Mouse (Mus musculus) CH12.LX (cell line): ENCODE results near the gene Lif. TPM values are rescaled to one million over a fixed set of nuclear protein-coding genes. Genes with fewer than 3 reads are reported as not detected.

Source experiments
- DNase-seq: peaks from one replicate; pipeline ENCODE4 v3.0.0-alpha.2; 2013; ENCODE audit errors: extremely low read depth
- H3K27ac ChIP-seq: 2 replicates; pipeline ENCODE4 v1.5.1; 2012; ENCODE audit warnings: low read depth, mild to moderate bottlenecking, control low read depth, moderate library complexity; ENCODE audit not compliant: insufficient read depth
- H3K27me3 ChIP-seq: replicated peaks from 2 replicates; pipeline ENCODE3; 2012; ENCODE audit warnings: inconsistent platforms
- H3K36me3 ChIP-seq, 2 experiments: replicated peaks in 1 of 2; 2 replicates each; pipeline versions ENCODE3 to v1.6.1; 2012; ENCODE audit warnings: inconsistent platforms in 1 of 2, low read length in 1 of 2, mild to moderate bottlenecking in 1 of 2, mixed read lengths in 1 of 2, moderate library complexity in 1 of 2; ENCODE audit not compliant: control insufficient read depth in 1 of 2, insufficient read depth in 1 of 2
- H3K4me1 ChIP-seq, 2 experiments: 2 replicates each; pipeline ENCODE4 v1.6.1; 2012; ENCODE audit warnings: inconsistent platforms in 1 of 2, moderate library complexity in 1 of 2; ENCODE audit not compliant: insufficient read depth in 2 of 2, control insufficient read depth in 1 of 2
- H3K4me2 ChIP-seq: 2 replicates; pipeline ENCODE4 v1.6.1; 2012; ENCODE audit warnings: low read depth, mild to moderate bottlenecking, control low read depth; ENCODE audit not compliant: poor library complexity, insufficient read depth, severe bottlenecking
- H3K4me3 ChIP-seq, 3 experiments: fragments of 150-350 bp in 1 of 3; sonication (generic) in 1 of 3; replicated peaks in 1 of 3; 2 replicates each; pipeline versions ENCODE3 to v1.5.1; 2011 to 2012; ENCODE audit warnings: low read depth in 2 of 3, low read length in 2 of 3, mild to moderate bottlenecking in 2 of 3, moderate library complexity in 2 of 3, control low read depth in 1 of 3, improper control_type of control experiment in 1 of 3, inconsistent platforms in 1 of 3, mixed read lengths in 1 of 3; ENCODE audit not compliant: poor library complexity in 1 of 3
- H3K79me2 ChIP-seq: replicated peaks from 2 replicates; pipeline ENCODE4 v1.6.1; 2012; ENCODE audit warnings: mild to moderate bottlenecking, moderate library complexity; ENCODE audit not compliant: control insufficient read depth, poor library complexity, insufficient read depth, severe bottlenecking; ENCODE audit errors: extremely low read depth
- H3K9ac ChIP-seq: 2 replicates; pipeline ENCODE4 v1.6.1; 2012; ENCODE audit warnings: low read depth, mild to moderate bottlenecking, control low read depth, moderate library complexity; ENCODE audit not compliant: insufficient read depth
- H3K9me3 ChIP-seq: replicated peaks from 2 replicates; pipeline ENCODE3; 2012; ENCODE audit warnings: low read length, inconsistent platforms, mixed read lengths
- BHLHE40 ChIP-seq: IDR thresholded peaks from 2 replicates; pipeline ENCODE4 v1.6.1; 2011; ENCODE audit warnings: mild to moderate bottlenecking, low read depth, low read length, improper control_type of control experiment
- CHD1 ChIP-seq: IDR thresholded peaks from 2 replicates; pipeline ENCODE4 v1.6.1; 2012; ENCODE audit warnings: low read depth, low read length, improper control_type of control experiment, inconsistent platforms
- CTCF ChIP-seq, 2 experiments: IDR thresholded peaks in 1 of 2; conservative IDR thresholded peaks in 1 of 2; 2 replicates each; pipeline ENCODE4 v1.5.1; 2011 to 2012; ENCODE audit warnings: low read depth in 2 of 2, low read length in 2 of 2, improper control_type of control experiment in 1 of 2, inconsistent platforms in 1 of 2, mild to moderate bottlenecking in 1 of 2, moderate library complexity in 1 of 2
- E2F4 ChIP-seq: IDR thresholded peaks from 2 replicates; pipeline ENCODE4 v1.6.1; 2011; ENCODE audit warnings: low read depth, low read length, improper control_type of control experiment; ENCODE audit not compliant: insufficient replicate concordance
- ETS1 ChIP-seq: conservative IDR thresholded peaks from 2 replicates; pipeline ENCODE4 v1.6.1; 2012; ENCODE audit warnings: low read depth, mild to moderate bottlenecking, inconsistent platforms, low read length, improper control_type of control experiment, moderate library complexity
- JUN ChIP-seq: IDR thresholded peaks from 2 replicates; pipeline ENCODE4 v1.6.1; 2011; ENCODE audit warnings: low read depth, mild to moderate bottlenecking, low read length, improper control_type of control experiment, moderate library complexity; ENCODE audit not compliant: insufficient read depth
- JUND ChIP-seq: conservative IDR thresholded peaks from 2 replicates; pipeline ENCODE4 v1.6.1; 2011; ENCODE audit warnings: low read depth, low read length, improper control_type of control experiment
- MAFK ChIP-seq: IDR thresholded peaks from 2 replicates; pipeline ENCODE4 v1.6.1; 2011; ENCODE audit warnings: low read length, improper control_type of control experiment; ENCODE audit not compliant: insufficient replicate concordance
- MAX ChIP-seq: IDR thresholded peaks from 2 replicates; pipeline ENCODE4 v1.6.1; 2011; ENCODE audit warnings: low read length, improper control_type of control experiment
- MEF2A ChIP-seq: IDR thresholded peaks from 2 replicates; pipeline ENCODE4 v1.6.1; 2014; ENCODE audit warnings: low read depth, mild to moderate bottlenecking, inconsistent platforms, low read length, improper control_type of control experiment, borderline replicate concordance
- MXI1 ChIP-seq: IDR thresholded peaks from 2 replicates; pipeline ENCODE4 v1.6.1; 2011; ENCODE audit warnings: mild to moderate bottlenecking, low read depth, low read length, improper control_type of control experiment
- NELFE ChIP-seq: IDR thresholded peaks from 2 replicates; pipeline ENCODE4 v1.6.1; 2011; ENCODE audit warnings: low read depth, low read length, improper control_type of control experiment
- NRF1 ChIP-seq: IDR thresholded peaks from 2 replicates; pipeline ENCODE4 v1.6.1; 2014; ENCODE audit warnings: low read depth, mild to moderate bottlenecking, inconsistent platforms, low read length, improper control_type of control experiment, moderate library complexity
- PAX5 ChIP-seq: IDR thresholded peaks from 2 replicates; pipeline ENCODE4 v1.6.1; 2012; ENCODE audit warnings: low read length, inconsistent platforms, mixed read lengths
- POLR2A ChIP-seq: IDR thresholded peaks from 2 replicates; pipeline ENCODE4 v1.6.1; 2011; ENCODE audit warnings: low read depth, mild to moderate bottlenecking, improper control_type of control experiment, low read length
- POLR2AphosphoS2 ChIP-seq: IDR thresholded peaks from 2 replicates; pipeline ENCODE4 v1.6.1; 2011; ENCODE audit warnings: low read depth, low read length, improper control_type of control experiment
- RAD21 ChIP-seq: IDR thresholded peaks from 2 replicates; pipeline ENCODE4 v1.6.1; 2011; ENCODE audit warnings: low read depth, mild to moderate bottlenecking, low read length, improper control_type of control experiment, moderate library complexity
- SMC3 ChIP-seq: IDR thresholded peaks from 2 replicates; pipeline ENCODE4 v1.6.1; 2011; ENCODE audit warnings: low read depth, low read length, improper control_type of control experiment
- TBP ChIP-seq: conservative IDR thresholded peaks from 2 replicates; pipeline ENCODE4 v1.6.1; 2011; ENCODE audit warnings: low read depth, low read length, improper control_type of control experiment
- UBTF ChIP-seq: IDR thresholded peaks from 2 replicates; pipeline ENCODE4 v1.6.1; 2012; ENCODE audit warnings: low read depth, mild to moderate bottlenecking, inconsistent platforms, low read length, improper control_type of control experiment, moderate library complexity
- USF1 ChIP-seq: IDR thresholded peaks from 2 replicates; pipeline ENCODE4 v1.6.1; 2014; ENCODE audit warnings: low read depth, mild to moderate bottlenecking, inconsistent platforms, low read length, improper control_type of control experiment
- ZC3H11A ChIP-seq: IDR thresholded peaks from 2 replicates; pipeline ENCODE4 v1.6.1; 2012; ENCODE audit warnings: low read depth, mild to moderate bottlenecking, inconsistent platforms, low read length, improper control_type of control experiment
- ZKSCAN1 ChIP-seq: IDR thresholded peaks from 2 replicates; pipeline ENCODE4 v1.6.1; 2012; ENCODE audit warnings: low read depth, inconsistent platforms, low read length, improper control_type of control experiment, borderline replicate concordance
- dilution Hi-C: fragments of 300-500 bp; cut with MboI; formaldehyde crosslinking; loops from 2 replicates; pipeline ENCODE4 v1.14.3; 2020; ENCODE audit warnings: low sequenced_read_pairs; ENCODE audit not compliant: extremely low pct_unique_long_range_greater_than_20kb, extremely low pct_ligation_motif_present
- in situ Hi-C: fragments of 300-500 bp; cut with MboI; formaldehyde crosslinking; loops from 3 replicates; pipeline ENCODE4 v1.14.3; 2019; ENCODE audit warnings: low sequenced_read_pairs, low pct_ligation_motif_present, low pct_unique_long_range_greater_than_20kb, mixed read lengths
- polyA plus RNA-seq: library from polyadenylated mRNA; unstranded; fragments of >175 nt; gene quantifications from 2 replicates; pipeline ENCODE4 v1.2.1, GENCODE M21; 2012; ENCODE audit warnings: low read depth; ENCODE audit not compliant: insufficient read length
- total RNA-seq, 2 experiments: library from RNA; depleted of rRNA; stranded (reverse); fragments of 300-350 nt in 1 of 2; fragments of >200 nt in 1 of 2; gene quantifications; 2 replicates each; pipeline ENCODE4 v1.2.3; 2012 to 2014

Lif gene
- total RNA-seq (2012; rRNA removed) (0.42 and 1.8 TPM in 2 replicates), total RNA-seq (2014; rRNA removed) (0.05 and 0.15 TPM in 2 replicates), polyA plus RNA-seq (0.07 and 0.17 TPM in 2 replicates)

DNA sequence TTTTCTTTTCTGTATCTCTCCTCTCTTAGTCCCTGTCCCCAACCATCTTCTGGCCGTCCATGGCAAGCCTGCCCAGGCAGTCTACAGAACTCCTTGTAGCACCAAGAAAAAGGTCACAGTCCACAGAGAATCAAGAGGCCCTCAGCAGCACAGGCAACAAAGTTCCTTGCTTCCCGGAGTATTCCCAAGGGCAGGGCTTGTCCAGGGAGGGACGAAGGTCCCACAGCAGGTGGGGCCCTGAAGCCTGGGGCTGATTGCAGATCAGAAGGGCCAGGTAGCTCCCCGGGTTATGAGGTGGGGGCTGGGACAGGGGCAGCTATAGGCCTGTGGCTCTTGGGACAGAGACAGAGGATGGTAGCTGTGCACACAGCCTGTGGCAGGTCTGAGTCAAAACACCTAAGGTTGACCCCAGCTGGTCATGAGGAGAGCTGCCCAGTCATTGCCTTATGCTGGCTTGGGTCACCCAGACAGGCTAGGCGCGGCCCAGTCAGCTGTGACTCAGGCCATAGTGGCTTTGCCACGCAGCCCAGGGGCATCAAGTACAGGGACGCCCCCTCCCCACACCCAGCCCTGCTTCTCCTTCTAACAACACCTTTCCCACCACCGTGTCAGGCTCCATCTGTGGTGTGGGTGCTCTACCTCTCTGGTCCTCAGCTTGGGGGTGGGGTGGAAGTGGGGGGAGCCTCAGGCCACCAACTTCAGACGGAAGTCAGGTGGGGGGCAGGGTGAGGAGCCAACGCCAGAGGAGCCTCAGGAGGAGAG is at the start of gene Lif:
Gene Lif (plus strand): TSS at position 712 of the 762 bp plus-strand sequence.
- H3K36me3 ChIP-seq, result no peaks in the 10 kb centered on the region
- H3K79me2 ChIP-seq, result no peaks in the 10 kb centered on the region
- no peak within 1 kb of the TSS for H3K27ac ChIP-seq
- H3K4me3 ChIP-seq, result no peak within 1 kb of the TSS
- in situ Hi-C loops, result loop anchor here (5.0 to 25.0 kb wide), 3 partner anchors 35 to 580 kb away; partner anchors contain the start of gene Nf2
- no peak within 1 kb of the TSS for H3K4me2 ChIP-seq
- H3K27me3 ChIP-seq, result no peaks in the 10 kb centered on the region
- dilution Hi-C loops, result no loop called here
- no peak for DNase-seq
- H3K4me1 ChIP-seq, result peaks cover 19 to 43% of the 10 kb centered on the region in 2 experiments
- H3K9ac ChIP-seq, result no peak within 1 kb of the TSS
- H3K9me3 ChIP-seq, result no peaks in the 10 kb centered on the region
- peak; percentile 17 for TF ChIP-seq SMC3
- TF ChIP-seq CHD1, result no peak
- no peak for TF ChIP-seq UBTF
- no peak; the same call in 1 of the 2 replicates for TF ChIP-seq RAD21
- no peak for TF ChIP-seq JUND
- TF ChIP-seq MXI1, result no peak

DNA sequence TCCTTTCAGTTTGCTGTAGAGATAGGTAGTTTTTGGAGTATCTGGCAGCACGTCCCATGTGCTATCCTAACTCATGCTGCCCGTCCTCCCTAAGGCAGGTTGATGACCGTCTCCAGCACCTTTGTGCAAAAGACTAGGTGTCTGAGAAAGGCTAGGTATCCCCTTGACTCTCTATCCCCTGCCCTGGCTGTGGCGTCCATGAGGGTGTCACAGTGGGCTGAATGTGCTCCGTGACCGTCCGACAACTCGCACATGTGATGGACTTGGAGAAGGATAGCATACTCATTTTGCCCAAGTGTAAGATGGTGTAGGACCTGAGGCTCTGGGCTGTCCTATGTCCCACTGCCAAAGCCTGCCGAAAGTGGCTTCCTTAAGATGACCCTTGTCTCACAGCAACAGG is 49.7 kb upstream of the Lif start:
- Histone ChIP-seq H3K9me3 (no peaks in the 10 kb centered on the region), H3K4me2 (no peak overlapping the region), H3K79me2 (no peaks in the 10 kb centered on the region; the same call in 1 of the 2 replicates), H3K27me3 (no peaks in the 10 kb centered on the region)
- in situ Hi-C loops, result loop anchor here (5.0 kb wide), 1 partner anchor 70 kb away; the partner anchor contains the start of gene Rnf215
- TF ChIP-seq ZC3H11A (no peak), CTCF (conservative IDR thresholded peaks at IDR 0.05 in 1 of 2, IDR thresholded peaks at IDR 0.05 in 1 of 2; ENCODE audit: low read depth in 2 of 2, low read length in 2 of 2) (no peak), TBP (no peak), MEF2A (no peak), JUN (no peak), MAX (no peak), ZKSCAN1 (no peak), MAFK (no peak), JUND (no peak), NRF1 (no peak), SMC3 (no peak), USF1 (no peak), POLR2A (no peak), PAX5 (no peak), NELFE (no peak), BHLHE40 (no peak), E2F4 (no peak), ETS1 (no peak), POLR2AphosphoS2 (no peak)
- TF ChIP-seq, all 38 proteins: peak for 0
- peaks cover 0 to 50% of the 10 kb centered on the region in 2 experiments; a peak in 2 of 4 replicates for H3K4me1 ChIP-seq
- no peak overlapping the region for H3K4me3 ChIP-seq
- no peak overlapping the region for H3K27ac ChIP-seq
- H3K36me3 ChIP-seq, result peaks cover 45 to 79% of the 10 kb centered on the region in 2 experiments
- dilution Hi-C loops, result no loop called here
- no peak overlapping the region for H3K9ac ChIP-seq
- DNase-seq, result no peak
